Mouse (Mus musculus): ENCODE measurements around the gene Arl4c.

Gene Arl4c

DNA sequence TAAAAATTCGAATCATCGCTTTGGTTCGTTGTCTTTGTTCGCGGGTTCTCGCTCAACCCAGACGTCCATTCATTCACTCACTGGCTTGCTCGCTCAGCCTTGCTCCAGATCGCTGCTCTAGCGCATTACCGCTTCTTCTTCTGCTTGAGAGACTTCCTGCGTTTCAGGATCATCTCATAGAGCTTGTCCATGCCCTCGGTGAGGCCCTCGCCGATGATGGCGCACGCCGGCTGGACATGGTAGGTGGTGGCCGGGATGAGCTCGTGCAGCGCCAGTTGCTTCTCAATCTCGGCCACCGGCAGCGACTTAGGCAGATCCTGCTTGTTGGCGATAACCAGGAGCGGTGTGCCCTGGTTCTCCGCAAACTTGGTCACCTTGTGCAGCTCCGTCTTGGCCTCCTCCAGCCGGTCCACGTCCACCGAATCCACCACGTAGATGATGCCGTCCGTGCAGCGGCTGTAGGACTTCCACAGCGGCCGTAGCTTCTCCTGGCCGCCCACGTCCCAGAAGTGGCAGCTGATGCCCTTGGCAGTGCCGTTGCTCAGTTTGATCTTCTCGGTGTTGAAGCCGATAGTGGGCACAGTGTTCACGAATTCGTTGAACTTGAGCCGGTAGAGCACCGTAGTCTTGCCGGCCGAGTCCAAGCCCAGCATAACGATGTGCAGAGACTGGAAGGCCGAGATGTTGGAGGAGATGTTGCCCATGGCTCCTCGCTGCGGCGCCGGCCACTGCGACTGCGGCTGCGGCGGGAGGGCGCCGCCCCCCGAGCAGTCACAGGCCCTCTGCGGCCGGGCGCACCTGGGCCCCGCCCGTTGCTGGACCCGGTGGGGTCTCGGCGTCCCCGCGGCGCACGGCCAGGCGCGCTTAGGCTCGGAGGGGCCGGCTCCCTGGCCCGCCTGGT, 810 bp downstream of the Arl4c start:
- DNase-seq (ENCODE audit: low spot score in 2 of 2) = peak in 1 of 2 experiments; percentile 37

DNA sequence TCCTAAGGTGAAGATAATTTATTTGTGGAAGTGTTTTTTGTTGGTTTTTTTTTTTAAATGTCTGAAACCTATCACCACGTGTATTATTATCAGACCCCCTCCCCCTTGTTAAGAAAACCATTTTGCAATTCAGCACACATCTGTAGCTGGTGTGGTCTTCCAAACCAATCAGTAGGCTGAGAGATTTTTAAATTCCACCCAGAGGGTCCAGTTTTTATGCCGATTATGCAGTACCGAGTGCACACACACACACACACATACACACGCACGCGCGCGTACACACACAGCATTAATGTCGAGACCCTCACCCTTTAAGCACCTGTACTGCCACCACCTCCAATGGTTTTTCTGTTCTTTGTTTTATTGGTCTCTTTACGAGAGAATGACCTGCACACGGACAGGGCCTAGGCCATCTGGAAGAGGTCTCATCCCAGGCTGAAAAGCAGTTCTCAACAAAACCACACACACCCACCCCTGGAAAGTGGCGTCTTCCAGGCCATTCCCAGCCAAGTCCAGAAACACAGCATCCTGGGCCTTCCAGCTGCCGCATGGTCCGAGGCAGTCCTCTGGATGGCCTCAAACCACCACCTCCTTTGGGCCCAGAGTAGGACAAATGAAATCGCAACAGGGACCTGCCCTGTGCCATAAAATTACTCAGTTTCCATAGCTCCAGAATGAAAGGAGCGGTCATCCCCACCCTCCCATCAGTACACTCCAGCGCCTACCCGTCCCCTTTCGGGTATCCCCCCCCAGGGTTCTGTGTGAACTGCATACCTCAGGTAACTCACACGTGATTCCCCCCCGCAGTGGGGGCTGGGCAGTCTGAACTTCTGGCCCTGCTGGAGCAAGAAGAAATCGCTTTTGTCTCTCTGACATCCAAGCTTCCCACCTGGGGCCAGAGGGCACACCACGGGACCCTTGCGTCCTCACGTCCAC, 1.9 kb downstream of the Arl4c start:
- DNase-seq (ENCODE audit: low spot score in 2 of 2) = peak in 1 of 2 experiments; percentile 36

DNA sequence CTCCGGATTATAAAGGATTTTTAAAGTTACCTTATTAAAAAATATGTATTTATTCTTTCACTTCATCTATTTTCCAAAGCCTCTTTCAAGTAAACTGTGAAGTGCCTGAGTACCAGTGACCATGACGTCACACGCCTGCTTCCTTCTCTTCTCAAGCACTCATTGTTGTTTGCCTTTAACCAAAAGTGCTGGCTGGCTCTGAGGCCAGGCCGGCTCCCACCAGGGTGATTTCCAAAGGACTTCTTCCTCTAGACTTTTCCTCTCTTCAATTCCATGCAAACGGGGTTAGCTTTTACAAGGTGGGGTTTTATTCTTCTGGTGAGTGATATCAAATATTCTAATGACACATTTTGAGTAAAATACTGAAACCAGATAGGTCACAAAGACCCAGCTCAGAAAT, 2.6 kb downstream of the Arl4c start:
- DNase-seq (ENCODE audit: low spot score in 2 of 2) = no peak

DNA sequence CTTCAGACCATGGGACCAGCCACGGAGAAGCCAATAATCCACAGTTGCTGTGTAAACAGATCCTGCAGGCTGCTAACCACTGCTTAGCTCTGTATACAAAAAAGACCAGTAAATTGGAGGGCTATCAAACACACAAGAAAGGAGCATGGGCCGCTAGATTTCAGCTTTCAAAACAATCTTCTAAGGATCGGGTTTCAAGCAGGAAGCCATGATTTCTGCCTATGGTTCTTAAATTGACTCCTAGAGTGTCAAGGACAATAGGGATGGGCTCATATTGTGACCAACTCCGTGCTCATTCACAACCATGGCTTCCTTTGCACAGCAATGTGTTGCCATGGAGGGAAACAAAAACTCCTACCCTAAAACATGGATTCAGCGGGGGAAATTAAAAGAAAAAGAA, 3.1 kb downstream of the Arl4c start:
- DNase-seq (ENCODE audit: low spot score in 2 of 2) = no peak

DNA sequence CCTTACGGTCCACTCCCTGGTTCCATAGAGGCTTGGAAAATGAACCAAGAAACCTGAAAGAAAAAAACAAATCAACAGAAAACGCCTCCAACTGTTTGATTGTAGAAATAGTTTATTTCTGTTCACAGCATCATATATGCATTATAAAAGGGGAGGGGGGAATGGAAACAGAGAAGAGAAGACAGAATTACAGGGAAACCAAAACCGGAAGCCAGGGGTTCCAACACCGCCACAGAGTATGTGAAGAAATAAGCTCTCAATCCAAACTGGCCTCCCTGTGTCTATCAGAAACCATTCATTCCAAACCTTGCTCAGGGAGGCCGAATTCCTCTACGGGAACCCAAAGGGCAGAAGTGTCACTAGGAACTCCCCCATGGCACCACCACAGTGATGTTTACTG, 3.9 kb downstream of the Arl4c start:
- no peak for DNase-seq (ENCODE audit: low spot score in 2 of 2)

DNA sequence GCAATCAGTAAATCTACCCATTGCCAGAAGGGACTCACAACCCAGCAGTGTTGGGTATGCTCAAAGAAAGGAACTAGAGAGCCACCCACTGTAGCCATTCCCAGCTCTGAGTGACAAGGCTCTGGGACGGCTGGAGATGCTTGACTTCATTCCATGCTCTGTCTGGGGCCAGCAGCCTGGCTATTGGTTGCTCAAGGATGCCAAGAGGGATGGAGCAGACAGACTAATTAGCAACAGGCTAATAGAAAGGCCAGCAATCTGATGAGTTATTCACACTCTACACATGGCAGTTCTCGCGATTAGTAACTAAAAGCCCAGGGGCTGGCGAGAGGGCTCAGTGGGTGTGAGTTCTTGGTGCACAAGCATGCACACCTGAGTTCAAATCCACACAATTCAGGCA, 5.6 kb downstream of the Arl4c start:
- DNase-seq (ENCODE audit: low spot score in 2 of 2) = no peak

DNA sequence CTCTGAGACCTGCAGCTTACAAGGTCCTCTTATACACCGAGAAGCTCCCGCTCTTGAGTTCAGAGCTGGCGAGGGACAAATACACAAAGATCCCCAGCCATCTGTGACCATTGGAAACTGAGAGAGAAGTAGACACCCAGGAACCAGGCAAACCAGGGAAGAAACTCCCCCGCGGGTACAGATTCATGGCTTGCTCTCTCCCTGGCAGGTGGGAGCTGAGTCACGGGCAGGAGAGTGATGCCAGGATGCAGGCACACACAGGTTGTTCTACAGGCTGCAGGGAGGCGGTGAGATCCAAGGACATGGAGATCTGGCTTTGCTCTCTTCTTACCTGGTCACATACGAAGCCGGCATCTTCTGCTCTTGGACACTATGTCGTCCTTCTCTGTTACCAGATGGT, 7.7 kb downstream of the Arl4c start:
- no peak for DNase-seq (ENCODE audit: low spot score in 2 of 2)

DNA sequence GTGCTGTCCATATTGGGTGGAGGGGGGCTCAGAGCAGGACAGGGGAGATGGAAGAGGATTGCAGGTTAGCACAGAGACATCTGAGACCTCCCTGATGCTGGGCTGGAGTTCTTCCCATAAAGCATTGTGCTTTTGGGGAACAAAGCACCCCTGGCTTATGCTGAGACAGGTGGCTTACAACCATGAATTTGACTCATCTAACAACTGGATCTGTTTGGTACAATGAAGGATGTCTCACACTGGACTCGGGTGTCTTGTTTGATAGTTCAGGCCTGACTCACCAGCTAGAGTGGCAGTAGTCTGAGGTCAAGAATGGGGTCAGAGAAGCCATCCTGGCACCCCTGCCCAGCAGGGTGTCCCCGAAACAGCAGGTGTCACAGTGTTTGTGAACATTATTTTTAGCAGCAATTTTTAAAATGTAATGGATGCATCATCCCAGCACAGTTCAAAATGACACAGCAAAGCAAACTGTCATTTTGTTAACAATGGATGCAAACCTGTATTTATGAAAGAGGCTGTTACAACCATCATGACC, 9.7 kb downstream of the Arl4c start:
- no peak for DNase-seq (ENCODE audit: low spot score in 2 of 2)

DNA sequence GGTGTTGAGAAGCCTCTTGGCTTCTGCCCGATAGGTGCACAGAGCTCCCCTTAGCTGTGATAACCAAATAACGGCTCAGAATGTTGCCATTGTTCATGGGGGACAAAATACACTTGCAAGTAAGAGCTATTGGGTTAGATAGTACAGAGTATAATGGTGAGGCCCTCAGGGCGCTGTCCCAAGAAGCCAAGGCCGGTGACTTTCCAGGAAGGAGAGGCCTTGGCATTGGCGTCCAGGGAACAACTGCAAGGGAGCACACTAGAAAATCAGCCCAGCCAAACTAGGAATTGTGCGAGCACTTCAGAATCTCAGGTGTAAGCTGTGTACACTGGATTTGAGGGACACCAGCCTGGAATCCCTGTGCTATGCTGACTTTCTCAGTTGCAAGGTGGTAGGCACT, 11.4 kb downstream of the Arl4c start:
- no peak for DNase-seq (ENCODE audit: low spot score in 2 of 2)

DNA sequence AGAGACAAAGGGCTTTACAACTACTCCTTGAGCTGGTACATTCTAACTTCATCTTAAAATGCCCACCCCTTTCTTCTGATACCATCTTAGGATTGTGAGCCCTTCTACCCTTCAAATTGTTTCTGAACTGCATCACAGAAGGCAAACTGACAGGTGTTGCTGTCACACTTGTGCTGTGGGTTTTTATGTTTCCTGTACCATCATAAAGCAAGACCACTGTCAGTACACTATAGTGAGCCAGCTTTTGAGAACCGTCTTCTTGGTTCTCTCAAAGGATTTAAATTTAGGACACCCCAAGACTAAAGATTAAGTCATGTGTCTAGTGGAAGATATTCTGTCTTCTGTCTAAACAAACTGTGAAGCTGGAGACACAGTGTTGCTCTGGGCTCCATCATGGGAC, 17.3 kb downstream of the Arl4c start:
- DNase-seq (ENCODE audit: low spot score in 2 of 2) = no peak

DNA sequence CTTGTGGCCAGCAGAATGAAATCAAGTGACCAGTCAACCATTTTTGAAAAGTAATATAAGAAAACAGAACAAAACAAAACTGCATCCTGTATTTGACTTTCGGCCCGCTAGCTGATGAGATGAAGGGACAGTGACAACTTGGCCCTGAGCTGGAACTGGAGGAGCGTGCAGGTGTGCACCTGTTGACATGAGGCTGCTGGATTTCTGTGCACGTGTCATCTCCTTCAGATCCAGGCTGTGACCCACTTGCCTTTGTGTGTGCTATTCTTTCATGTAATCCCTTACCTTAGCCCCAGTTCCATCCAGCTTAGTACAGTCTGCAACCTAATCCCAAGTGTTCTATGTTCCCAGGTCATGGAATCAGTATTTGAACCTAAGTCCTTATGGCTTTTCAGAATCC, 20.4 kb downstream of the Arl4c start:
- DNase-seq (ENCODE audit: low spot score in 2 of 2) = no peak

DNA sequence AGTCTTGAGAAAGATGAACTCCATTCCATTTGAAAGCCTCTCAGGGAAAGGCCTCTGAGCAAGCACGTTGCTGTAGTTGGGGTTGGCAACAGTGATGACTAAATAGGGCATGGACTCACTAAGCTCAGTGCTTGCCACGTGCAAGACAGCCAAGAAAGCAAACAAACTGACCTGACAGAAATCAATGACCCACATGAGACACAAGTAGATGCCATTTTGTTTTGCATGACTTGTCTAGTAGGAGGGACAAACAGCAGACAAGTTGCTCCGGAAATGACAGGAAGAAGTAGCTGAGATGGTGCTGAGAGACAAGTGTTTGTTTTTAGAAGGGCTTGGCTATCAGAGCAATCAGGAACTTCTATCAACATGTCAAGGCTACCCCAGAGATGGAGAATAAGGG, 21.2 kb downstream of the Arl4c start:
- no peak for DNase-seq (ENCODE audit: low spot score in 2 of 2)

DNA sequence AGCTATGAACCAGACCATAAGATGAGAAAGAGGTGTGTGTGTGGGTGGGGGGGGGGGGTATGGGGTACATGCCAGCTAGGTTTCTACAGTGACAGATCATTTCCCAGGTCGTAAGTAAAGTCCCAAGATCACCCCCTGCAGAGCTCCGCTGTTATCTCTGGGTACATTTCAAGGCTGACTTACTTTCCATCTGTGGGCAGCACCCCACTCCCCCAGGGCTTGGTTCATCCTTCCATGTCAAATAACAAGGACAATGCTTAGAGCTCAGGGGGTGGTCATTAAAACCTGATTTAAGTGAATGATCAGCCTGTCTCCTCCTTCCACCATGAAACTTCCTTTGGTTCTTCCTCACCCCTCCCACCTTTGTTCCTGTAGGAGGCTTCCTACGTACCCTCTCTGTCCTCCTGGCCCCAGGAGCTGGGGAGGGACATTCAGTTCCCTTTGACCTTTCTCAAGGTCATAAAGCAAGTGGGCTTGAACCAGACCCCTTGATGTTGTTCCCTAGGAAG, 23.7 kb downstream of the Arl4c start:
- DNase-seq (ENCODE audit: low spot score in 2 of 2) = no peak

DNA sequence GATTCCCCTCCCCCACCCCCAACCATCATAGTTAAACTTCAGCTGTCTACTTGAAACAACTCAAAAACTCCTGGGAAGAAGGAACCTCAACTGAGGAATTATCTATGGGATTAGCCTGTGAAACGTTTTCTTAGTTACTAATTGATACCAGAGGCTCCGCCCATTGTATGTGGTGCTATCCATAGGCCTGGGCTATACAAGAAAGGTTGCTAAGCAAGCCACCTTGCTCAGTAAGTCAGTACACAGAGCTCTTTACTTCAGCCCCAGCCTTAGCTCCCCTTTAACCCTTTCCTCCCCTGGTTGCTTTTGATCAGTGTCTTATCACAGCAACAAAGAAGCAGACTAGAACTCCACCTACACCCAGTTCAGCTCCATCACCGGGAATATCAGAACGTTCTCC, 31.2 kb downstream of the Arl4c start:
- DNase-seq (ENCODE audit: low spot score in 2 of 2) = no peak

DNA sequence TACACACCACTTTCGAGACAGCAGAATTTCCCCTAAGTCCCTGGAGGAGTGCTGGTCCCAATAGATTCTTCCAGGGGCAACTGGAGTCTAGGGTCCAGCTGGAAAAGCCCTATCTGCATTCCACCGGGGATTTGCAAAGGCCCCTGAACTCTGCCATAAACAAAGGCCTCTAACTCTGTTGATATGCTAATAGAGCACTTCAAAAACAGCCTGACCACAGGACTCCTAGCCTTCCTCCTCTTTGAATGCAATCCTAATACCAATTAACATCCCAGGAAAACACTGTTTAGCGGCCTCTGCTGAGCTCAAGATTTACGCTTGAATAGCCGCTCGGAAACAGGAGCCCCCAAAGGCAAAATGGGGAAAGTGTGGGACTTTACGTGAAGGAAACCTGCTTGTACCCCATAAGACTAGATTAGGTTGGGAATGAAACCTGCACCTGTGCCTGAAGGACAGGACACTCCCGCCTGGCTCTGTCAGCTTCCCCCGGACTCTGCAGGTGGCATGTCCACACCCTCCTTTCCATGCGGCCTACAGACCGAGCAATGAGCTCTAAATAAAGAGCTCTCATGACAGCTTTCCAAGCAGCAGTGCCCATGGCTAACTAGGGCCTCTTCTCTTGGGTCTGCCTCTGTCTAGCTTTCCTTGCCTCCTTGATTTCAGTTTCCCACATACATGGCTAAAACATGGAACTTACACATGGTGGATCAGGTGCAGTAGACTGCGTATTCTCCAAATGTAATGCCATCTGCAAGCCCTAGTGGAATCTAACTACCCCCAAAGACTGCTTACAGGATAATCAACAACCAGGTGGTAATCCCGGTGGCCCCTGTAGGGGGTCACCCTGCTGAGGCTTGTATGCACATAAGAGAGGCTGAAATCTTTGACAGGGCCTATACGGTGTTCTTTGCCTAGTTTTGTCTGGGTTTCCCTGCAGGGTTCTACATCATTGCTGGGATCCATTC, 32.9 kb downstream of the Arl4c start:
- DNase-seq (ENCODE audit: low spot score in 2 of 2) = no peak

DNA sequence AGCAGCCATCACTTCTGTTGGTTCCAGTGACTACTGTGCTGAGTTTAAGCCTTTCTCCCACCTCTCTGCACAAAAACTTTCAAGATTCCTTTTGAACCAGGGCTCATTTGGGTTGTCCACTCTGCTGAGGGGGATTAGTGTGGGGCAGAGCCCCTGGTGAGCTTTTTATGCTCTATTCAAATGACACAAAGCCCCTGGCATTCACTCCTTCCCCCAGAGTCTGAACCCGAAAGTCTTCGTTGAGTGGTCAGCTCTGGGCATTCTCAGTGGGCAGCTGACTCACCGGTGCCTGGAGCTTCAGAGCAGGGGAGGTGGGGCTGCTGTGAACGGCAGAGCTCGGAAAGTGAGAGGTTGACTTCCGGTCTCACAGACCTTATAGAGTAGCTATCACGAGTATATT, 33.7 kb downstream of the Arl4c start:
- no peak for DNase-seq (ENCODE audit: low spot score in 2 of 2)

DNA sequence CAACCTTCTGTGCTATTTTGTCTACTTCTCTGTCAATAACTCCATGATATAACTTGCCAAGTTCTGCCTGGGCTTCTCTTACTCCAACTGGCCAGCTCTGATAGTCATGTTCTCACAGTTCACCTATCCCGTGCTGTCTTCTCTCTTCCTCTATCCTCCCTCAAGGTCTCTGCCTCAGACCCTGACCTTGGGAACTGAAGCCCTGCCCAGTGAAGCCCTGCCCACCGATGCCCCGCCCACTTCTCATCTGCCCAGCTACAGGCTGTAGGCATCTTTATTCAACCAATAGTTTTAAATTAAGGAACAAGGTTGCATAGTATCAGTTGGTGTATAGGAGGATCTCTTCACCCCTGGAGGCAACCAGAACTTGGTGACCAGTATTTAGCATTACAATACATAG, 37.4 kb downstream of the Arl4c start:
- DNase-seq (ENCODE audit: low spot score in 2 of 2) = no peak

DNA sequence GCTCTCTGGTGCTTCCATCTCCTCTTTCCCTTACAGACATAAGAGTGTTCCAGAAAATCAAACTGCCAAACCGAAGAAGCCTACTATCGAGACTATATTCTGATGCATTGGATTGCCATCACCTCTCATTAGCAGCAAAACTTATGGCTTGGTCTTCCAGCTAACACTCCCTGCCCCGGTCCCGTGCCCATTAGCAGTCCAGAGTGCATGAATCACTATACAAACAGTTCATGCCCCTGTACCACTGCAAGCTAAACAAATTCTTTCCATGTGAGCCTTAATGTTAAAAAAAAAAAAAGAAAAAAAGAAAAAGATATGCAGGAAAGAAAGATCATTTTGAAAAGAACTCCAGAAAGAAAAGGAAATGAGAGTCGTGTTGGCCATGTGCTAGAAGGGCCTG, 39.3 kb downstream of the Arl4c start:
- DNase-seq (ENCODE audit: low spot score in 2 of 2) = no peak

DNA sequence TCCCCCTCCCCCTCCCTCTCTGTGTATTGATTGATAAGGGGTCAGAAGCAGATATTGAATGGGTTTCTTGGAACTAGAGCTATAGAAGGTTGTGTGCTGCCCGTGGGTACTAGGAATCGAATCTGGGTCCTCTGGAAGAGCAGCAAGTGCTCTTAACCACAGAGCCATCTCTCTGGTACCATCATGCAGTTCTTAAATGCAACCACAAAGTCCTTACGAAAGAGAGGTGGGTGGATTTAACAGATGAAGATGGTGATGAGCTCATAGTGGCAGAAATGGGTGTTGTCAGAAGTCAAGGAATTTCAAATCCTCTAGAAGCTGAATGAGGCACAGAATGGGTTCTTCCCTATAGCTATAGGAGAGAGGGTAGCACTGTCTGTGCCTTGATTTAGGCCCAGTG, 40.8 kb downstream of the Arl4c start:
- DNase-seq (ENCODE audit: low spot score in 2 of 2) = no peak

DNA sequence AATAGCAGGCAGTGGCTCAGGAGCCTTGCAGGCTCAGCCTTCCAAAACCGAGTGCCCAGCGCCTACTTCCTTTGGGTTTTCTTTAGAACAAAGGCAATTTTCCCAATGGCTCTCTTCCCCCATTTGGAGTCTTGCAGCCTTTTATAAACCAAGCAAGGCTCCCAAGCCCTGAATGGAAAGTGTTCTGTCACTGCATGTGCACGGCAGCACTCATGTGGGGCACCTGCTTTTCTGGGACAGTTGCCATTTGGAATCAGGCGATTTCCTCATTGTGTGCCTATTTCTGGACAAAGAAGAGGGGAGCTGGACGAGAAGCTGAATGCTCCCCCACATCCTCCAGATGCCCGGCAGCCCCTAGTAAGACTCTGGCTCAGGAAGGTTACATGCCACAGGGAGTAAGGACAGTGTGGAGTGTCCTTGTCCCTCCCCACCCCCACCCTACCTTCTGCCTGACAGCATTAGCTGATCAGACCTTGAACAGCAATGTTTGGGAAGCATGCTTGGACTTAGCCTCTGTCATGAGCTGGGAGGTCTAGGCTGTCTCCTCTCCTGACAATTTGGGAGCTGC, 43.6 kb downstream of the Arl4c start:
- DNase-seq (ENCODE audit: low spot score in 2 of 2) = peak in 1 of 2 experiments; percentile 44

DNA sequence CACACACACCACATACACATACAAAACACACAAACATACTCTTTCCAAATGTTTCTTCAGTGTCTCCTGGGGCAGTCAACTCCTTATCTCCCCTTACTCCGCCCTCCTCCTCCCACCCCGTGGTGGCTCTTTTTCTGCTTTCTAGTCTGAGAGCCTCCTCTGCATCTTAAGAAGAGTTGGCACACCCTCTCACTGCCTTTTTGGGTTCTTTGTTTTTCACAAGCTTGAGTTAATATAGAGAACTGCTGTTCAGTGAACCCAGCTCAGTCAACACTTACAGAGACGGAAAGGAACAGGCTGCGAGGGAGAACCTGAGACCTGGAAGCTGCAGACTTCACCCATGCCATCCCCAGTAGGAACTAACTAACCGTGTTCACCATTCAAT, 45.9 kb downstream of the Arl4c start:
- DNase-seq (ENCODE audit: low spot score in 2 of 2) = no peak
